Comparison of ENCODE assay signal across 9 mouse cellular contexts in the genomic region with DNA sequence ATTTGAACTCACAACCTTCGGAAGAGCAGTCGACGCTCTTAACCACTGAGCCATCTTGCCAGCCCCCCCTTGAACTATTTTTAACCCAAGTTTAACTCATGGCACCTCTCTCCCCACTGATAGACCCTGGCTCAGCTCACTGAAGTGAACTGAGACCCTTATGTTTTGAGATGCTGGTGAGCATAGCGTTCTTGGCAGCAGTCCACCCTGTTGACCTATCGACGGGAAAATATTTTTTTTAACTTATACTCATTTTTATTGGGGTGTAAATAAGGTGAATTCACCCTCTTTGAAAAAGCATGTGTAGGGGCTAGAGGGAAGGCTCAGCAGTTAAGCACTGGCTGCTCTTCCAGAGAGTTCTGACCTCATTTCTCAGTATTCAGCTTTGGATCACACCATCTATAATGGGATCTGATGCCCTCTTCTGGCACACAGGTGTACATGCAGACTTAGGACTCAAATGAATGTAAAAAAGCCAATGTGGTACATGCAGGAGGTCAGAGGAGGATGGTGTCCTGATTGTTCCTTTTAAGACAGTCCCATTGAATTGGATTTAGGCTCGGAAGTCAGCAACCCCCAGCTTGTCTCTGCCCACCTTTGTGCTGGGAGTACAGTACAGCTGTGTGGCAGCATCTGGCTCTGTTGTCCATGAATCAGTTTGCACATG. TPM values are rescaled to one million over a fixed set of nuclear protein-coding genes. Genes with fewer than 3 reads are reported as not detected.
DNase-seq lines count a peak whose midpoint lies in the region; ATAC-seq lines count a peak whose summit lies in the region.
"Had no signal": no experiment of that assay in that cellular context is flagged by ENCODE, and none has a peak within 500 bp of the region (broad histone marks: within the 10 kb centered on the region; RNA-seq: fewer than 3 reads in every experiment).

No protein-coding gene starts in this region.

- H3K4me3 ChIP-seq in intestine, embryonic 14.5 days (ENCODE audit: low read depth, low read length), result no peak overlapping the region
- H3K4me3 ChIP-seq in intestine, embryonic 15.5 days (replicated peaks), result no peak overlapping the region
- H3K4me3 ChIP-seq in forebrain, embryonic 15.5 days, result no peak overlapping the region
- H3K4me3 ChIP-seq in liver, embryonic 15.5 days (replicated peaks), result no peak overlapping the region
- H3K4me3 ChIP-seq: limb, embryonic 15.5 days had no signal

- H3K4me2 ChIP-seq in intestine, embryonic 14.5 days (ENCODE audit: low read length), result no peak overlapping the region
- H3K4me2 ChIP-seq in intestine, embryonic 15.5 days (replicated peaks), result no peak overlapping the region
- no peak overlapping the region for H3K4me2 ChIP-seq in forebrain, embryonic 15.5 days (replicated peaks)
- H3K4me2 ChIP-seq in liver, embryonic 15.5 days, result no peak overlapping the region
- H3K4me2 ChIP-seq: limb, embryonic 15.5 days had no signal

- no peak overlapping the region for H3K27ac ChIP-seq in intestine, embryonic 14.5 days (ENCODE audit: low read depth)
- no peak overlapping the region for H3K27ac ChIP-seq in intestine, embryonic 15.5 days
- no peak overlapping the region for H3K27ac ChIP-seq in forebrain, embryonic 15.5 days (replicated peaks)
- 0 out of 2 replicates have a peak overlapping the region, but pooled peaks have one; percentile 45 for H3K27ac ChIP-seq in liver, embryonic 15.5 days (replicated peaks)
- H3K27ac ChIP-seq: limb, embryonic 15.5 days had no signal

- peak; percentile 29 for ATAC-seq in intestine, embryonic 14.5 days (replicated peaks; ENCODE audit: low FRiP score, low TSS enrichment, low read depth)
- no peak for ATAC-seq in intestine, embryonic 15.5 days
- ATAC-seq in forebrain, embryonic 15.5 days (replicated peaks), result 0 out of 2 replicates have a peak, but pooled peaks have one; percentile 6
- ATAC-seq in liver, embryonic 15.5 days (ENCODE audit: insufficient read depth), result no peak
- no peak for ATAC-seq in monocyte, adult 5-6 weeks (replicated peaks; ENCODE audit: insufficient number of reproducible peaks, low FRiP score, low TSS enrichment, poor library complexity, severe bottlenecking)

- peaks cover 42% of the 10 kb centered on the region for H3K36me3 ChIP-seq in intestine, embryonic 14.5 days (ENCODE audit: control insufficient read depth, insufficient read depth, low read length)
- H3K36me3 ChIP-seq in intestine, embryonic 15.5 days, result peaks cover 15% of the 10 kb centered on the region
- H3K36me3 ChIP-seq in forebrain, embryonic 15.5 days, result peaks cover 37% of the 10 kb centered on the region
- H3K36me3 ChIP-seq in liver, embryonic 15.5 days (replicated peaks), result peaks cover 46% of the 10 kb centered on the region

- no peak overlapping the region for H3K9ac ChIP-seq in intestine, embryonic 14.5 days (ENCODE audit: low read length)
- H3K9ac ChIP-seq in intestine, embryonic 15.5 days, result no peak overlapping the region
- H3K9ac ChIP-seq in forebrain, embryonic 15.5 days (replicated peaks), result no peak overlapping the region
- no peak overlapping the region for H3K9ac ChIP-seq in liver, embryonic 15.5 days
- H3K9ac ChIP-seq: limb, embryonic 15.5 days had no signal

- peaks cover 7% of the 10 kb centered on the region; the same call in 1 of the 2 replicates for H3K4me1 ChIP-seq in intestine, embryonic 14.5 days (replicated peaks; ENCODE audit: control insufficient read depth, insufficient read depth, low read length)
- H3K4me1 ChIP-seq in intestine, embryonic 15.5 days (replicated peaks), result peaks cover 14% of the 10 kb centered on the region
- peaks cover 20% of the 10 kb centered on the region for H3K4me1 ChIP-seq in forebrain, embryonic 15.5 days
- peaks cover 30% of the 10 kb centered on the region for H3K4me1 ChIP-seq in liver, embryonic 15.5 days (replicated peaks)

- H3K27me3 ChIP-seq in intestine, embryonic 14.5 days (replicated peaks; ENCODE audit: control insufficient read depth, insufficient read depth, low read length), result no peaks in the 10 kb centered on the region
- H3K27me3 ChIP-seq in intestine, embryonic 15.5 days (replicated peaks), result no peaks in the 10 kb centered on the region
- no peaks in the 10 kb centered on the region for H3K27me3 ChIP-seq in forebrain, embryonic 15.5 days
- H3K27me3 ChIP-seq in liver, embryonic 15.5 days, result no peaks in the 10 kb centered on the region
- H3K27me3 ChIP-seq: limb, embryonic 15.5 days had no signal

- WGBS in intestine, embryonic 14.5 days, result 70% methylated on average over 7 of the region's 7 CpGs
- WGBS in intestine, embryonic 15.5 days, result 72% methylated on average over 7 of the region's 7 CpGs
- 67% methylated on average over 7 of the region's 7 CpGs for WGBS in forebrain, embryonic 15.5 days
- 66% methylated on average over 7 of the region's 7 CpGs for whole genome bisulfite sequencing in liver, embryonic 15.5 days (ENCODE audit: insufficient replicate concordance)

- peak; percentile 65 for DNase-seq in intestine, embryonic 14.5 days (ENCODE audit: low spot score)
- peak; percentile 49 to 51 for DNase-seq in B cell, adult 2 months
- DNase-seq in NIH3T3 (ENCODE audit: low read depth), result peak; percentile 78
- DNase-seq in adrenal gland, postnatal 4 days (ENCODE audit: low spot score in 2 of 2), result no peak

- no peaks in the 10 kb centered on the region for H3K9me3 ChIP-seq in intestine, embryonic 14.5 days (ENCODE audit: control insufficient read depth, low read length)
- no peaks in the 10 kb centered on the region for H3K9me3 ChIP-seq in intestine, embryonic 15.5 days
- no peaks in the 10 kb centered on the region for H3K9me3 ChIP-seq in forebrain, embryonic 15.5 days
- no peaks in the 10 kb centered on the region for H3K9me3 ChIP-seq in liver, embryonic 15.5 days (replicated peaks)
- H3K9me3 ChIP-seq: limb, embryonic 15.5 days had no signal

RNA-seq across cellular contexts. Expression of a gene that starts 3.2 kb away (rescaled TPM):
- 293 and 321 TPM in 2 replicates for polyA plus RNA-seq in intestine, embryonic 14.5 days (2014; fragmentation: Nextera tagmentation; extraction: Ambion mirVana)
- 328 and 339 TPM in 2 replicates for polyA plus RNA-seq in intestine, embryonic 15.5 days (2015; fragmentation: Nextera tagmentation; extraction: Ambion mirVana)
- 224 and 256 TPM in 2 replicates for polyA plus RNA-seq in forebrain, embryonic 15.5 days (2015; fragmentation: Nextera tagmentation; extraction: Ambion mirVana)
- polyA plus RNA-seq in liver, embryonic 15.5 days (2015; fragmentation: Nextera tagmentation; extraction: Ambion mirVana), result 169 and 173 TPM in 2 replicates
- 260 to 549 TPM (median 279 TPM) in 3 replicates for total RNA-seq in monocyte, adult 5-6 weeks (2017)
- total RNA-seq in adrenal gland, postnatal 4 days (2021), result 1,000 to 10,000 TPM; 1,263 to 1,302 TPM

RNA-seq across cellular contexts. Expression of a gene that starts 6.4 kb away (rescaled TPM):
- polyA plus RNA-seq in intestine, embryonic 14.5 days (2014; fragmentation: Nextera tagmentation; extraction: Ambion mirVana), result 14.5 and 24.3 TPM in 2 replicates
- polyA plus RNA-seq in intestine, embryonic 15.5 days (2015; fragmentation: Nextera tagmentation; extraction: Ambion mirVana), result 40.4 and 40.6 TPM in 2 replicates
- 3.5 TPM in 2 replicates for polyA plus RNA-seq in forebrain, embryonic 15.5 days (2015; fragmentation: Nextera tagmentation; extraction: Ambion mirVana)
- 9.5 and 10.3 TPM in 2 replicates for polyA plus RNA-seq in liver, embryonic 15.5 days (2015; fragmentation: Nextera tagmentation; extraction: Ambion mirVana)
- total RNA-seq in monocyte, adult 5-6 weeks (2017), result 0.53 to 1.5 TPM (median 1.2 TPM) in 3 replicates
- 1 to 10 TPM; 7.1 to 9.0 TPM for total RNA-seq in adrenal gland, postnatal 4 days (2021)

RNA-seq across cellular contexts. Expression of a gene that starts 13.2 kb away (rescaled TPM):
- polyA plus RNA-seq in intestine, embryonic 14.5 days (2014; fragmentation: Nextera tagmentation; extraction: Ambion mirVana), result 0.52 TPM in 1 of 2 replicates, not detected in the other
- 1.1 and 1.8 TPM in 2 replicates for polyA plus RNA-seq in intestine, embryonic 15.5 days (2015; fragmentation: Nextera tagmentation; extraction: Ambion mirVana)
- not detected in 2 replicates for polyA plus RNA-seq in forebrain, embryonic 15.5 days (2015; fragmentation: Nextera tagmentation; extraction: Ambion mirVana)
- polyA plus RNA-seq in liver, embryonic 15.5 days (2015; fragmentation: Nextera tagmentation; extraction: Ambion mirVana), result 0.21 TPM in 1 of 2 replicates, not detected in the other
- not detected in 3 replicates for total RNA-seq in monocyte, adult 5-6 weeks (2017)
- total RNA-seq in adrenal gland, postnatal 4 days (2021), result not detected

RNA-seq across cellular contexts. Expression of a gene that starts 13.2 kb away (rescaled TPM):
- 0.28 TPM in 1 of 2 replicates, not detected in the other for polyA plus RNA-seq in intestine, embryonic 14.5 days (2014; fragmentation: Nextera tagmentation; extraction: Ambion mirVana)
- 0.14 and 0.24 TPM in 2 replicates for polyA plus RNA-seq in intestine, embryonic 15.5 days (2015; fragmentation: Nextera tagmentation; extraction: Ambion mirVana)
- 0.56 and 1.2 TPM in 2 replicates for polyA plus RNA-seq in forebrain, embryonic 15.5 days (2015; fragmentation: Nextera tagmentation; extraction: Ambion mirVana)
- polyA plus RNA-seq in liver, embryonic 15.5 days (2015; fragmentation: Nextera tagmentation; extraction: Ambion mirVana), result 0.06 TPM in 1 of 2 replicates, not detected in the other
- total RNA-seq in monocyte, adult 5-6 weeks (2017), result not detected in 3 replicates
- total RNA-seq in adrenal gland, postnatal 4 days (2021), result under 1 TPM; 0.14 to 0.31 TPM

RNA-seq across cellular contexts. Expression of a gene that starts 16.5 kb away (rescaled TPM):
- polyA plus RNA-seq in intestine, embryonic 14.5 days (2014; fragmentation: Nextera tagmentation; extraction: Ambion mirVana), result 354 and 371 TPM in 2 replicates
- 303 and 321 TPM in 2 replicates for polyA plus RNA-seq in intestine, embryonic 15.5 days (2015; fragmentation: Nextera tagmentation; extraction: Ambion mirVana)
- polyA plus RNA-seq in forebrain, embryonic 15.5 days (2015; fragmentation: Nextera tagmentation; extraction: Ambion mirVana), result 363 and 383 TPM in 2 replicates
- 302 and 318 TPM in 2 replicates for polyA plus RNA-seq in liver, embryonic 15.5 days (2015; fragmentation: Nextera tagmentation; extraction: Ambion mirVana)
- 96.9 to 129 TPM (median 127 TPM) in 3 replicates for total RNA-seq in monocyte, adult 5-6 weeks (2017)
- 100 to 1,000 TPM; 140 to 156 TPM for total RNA-seq in adrenal gland, postnatal 4 days (2021)

Comparison
In these comparisons a context has a peak if more than half of its experiments do, and no peak if none do; other contexts are left out.
1. ATAC-seq: peak in intestine, embryonic 14.5 days (single experiment) and forebrain, embryonic 15.5 days (single experiment); none in intestine, embryonic 15.5 days (single experiment), liver, embryonic 15.5 days (single experiment) and monocyte, adult 5-6 weeks (single experiment).
2. DNase-seq: peak in intestine, embryonic 14.5 days (single experiment), B cell, adult 2 months (2 of 2) and NIH3T3 (single experiment); none in adrenal gland, postnatal 4 days (0 of 2).